Mouse (Mus musculus): ENCODE results near the gene Fam20b.

The Fam20b gene

GRCm38 (mm10) chr1:156630965-156631364 lies 87.9 kb downstream of the Fam20b start:
- no peak for DNase-seq

- DNase-seq, result no peak
Measured at GRCm38 (mm10) chr1:156629984-156630383, 88.9 kb downstream of the Fam20b start.

All from cerebellum, postnatal 36 days (tissue).